Mouse (Mus musculus) adrenal gland (tissue): ENCODE measurements around the gene Pdik1l.

Experiments
- intact Hi-C: fragments of 180-260 bp; cut with DNase I; formaldehyde crosslinking; loops from one replicate; pipeline ENCODE4 v1.15.1; 2025
- long read RNA-seq, 2 experiments: library from polyadenylated mRNA; unstranded; transcript quantifications; one replicate each; pipeline ENCODE4 v2.0.0; 2020; ENCODE audit warnings: borderline replicate concordance in 1 of 2; ENCODE audit not compliant: insufficient replicate concordance in 1 of 2

Gene Pdik1l
- long read RNA-seq, experiment 1, full-length matches to known transcripts: 8 of 8 reads
- long read RNA-seq, experiment 1, partial matches to known transcripts: 0 of 8 reads
- long read RNA-seq, experiment 1, other reads (novel, unspliced or antisense): 0 of 8 reads
- long read RNA-seq, experiment 2, full-length matches to known transcripts: 9 of 11 reads
- long read RNA-seq, experiment 2, partial matches to known transcripts: 0 of 11 reads
- long read RNA-seq, experiment 2, other reads (novel, unspliced or antisense): 2 of 11 reads

DNA sequence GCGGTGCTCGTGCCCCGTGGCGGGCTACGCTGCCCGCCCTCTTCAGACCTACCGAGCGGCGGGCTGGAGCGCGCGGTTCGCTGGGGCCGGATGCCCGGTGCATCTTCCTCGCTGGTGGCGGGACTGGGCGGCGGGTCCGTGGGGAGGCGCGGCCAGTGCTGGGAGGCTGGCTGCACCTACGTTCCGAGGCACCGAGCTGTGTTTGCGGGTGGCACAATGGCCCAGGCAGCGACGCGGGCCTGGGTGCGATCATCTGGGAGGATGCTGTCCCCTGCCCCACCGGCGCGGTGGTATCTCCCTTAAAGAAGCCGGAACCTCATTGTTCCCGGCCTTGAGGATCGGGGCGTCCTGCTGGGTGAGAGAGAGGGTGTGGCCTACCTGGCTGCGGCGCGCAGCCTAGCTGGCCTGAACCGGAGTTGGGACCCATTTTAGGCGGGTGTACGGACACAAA lies at the start of gene Pdik1l:
Gene Pdik1l (minus strand): TSS at position 321 of the 451 bp plus-strand sequence.
- intact Hi-C loops: loop anchor here (5.0 kb wide), 1 partner anchor 40 kb away; the partner anchor contains the start of genes Gm30191 and Zfp593

DNA sequence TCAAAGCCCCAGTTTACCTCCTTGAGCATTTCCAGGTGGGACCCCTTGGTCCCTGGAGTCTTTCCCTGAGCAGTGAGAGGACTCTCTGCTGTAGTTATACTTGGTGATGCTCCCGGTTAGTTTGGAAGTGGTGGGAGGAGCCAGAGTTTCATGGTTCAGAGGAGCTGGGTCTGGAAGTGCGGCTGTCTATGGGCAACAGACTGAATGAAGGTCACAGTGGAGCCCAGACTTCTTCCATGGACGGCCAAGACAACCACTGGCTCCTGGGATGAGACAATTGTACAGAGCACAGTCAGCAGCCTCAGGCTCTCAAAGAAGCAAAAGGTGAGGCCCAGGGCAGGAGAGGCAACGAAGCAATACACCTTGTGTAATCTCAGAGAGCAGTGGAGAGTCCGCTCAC lies 42.6 kb upstream of the Pdik1l start:
- intact Hi-C loops: no loop called here

DNA sequence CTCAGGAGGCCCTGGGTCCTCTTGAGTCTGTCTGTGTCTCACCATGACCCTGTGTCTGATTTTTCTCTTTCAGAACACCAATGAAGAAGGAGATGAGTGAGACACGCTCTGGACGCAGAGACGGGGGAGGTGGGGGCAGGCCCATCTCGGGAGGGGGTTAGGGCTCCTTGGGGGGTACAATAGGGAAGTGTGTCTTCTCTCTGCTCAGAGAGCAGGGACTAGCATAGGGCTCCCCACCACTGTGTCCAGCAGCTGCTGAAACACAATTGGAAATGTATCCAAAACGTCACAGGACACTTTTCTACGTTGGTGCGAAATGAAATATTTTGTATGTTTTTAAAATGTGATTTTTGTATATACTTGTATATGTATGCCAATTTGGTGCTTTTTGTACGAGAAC lies 41.1 kb upstream of the Pdik1l start:
- intact Hi-C loops: no loop called here

DNA sequence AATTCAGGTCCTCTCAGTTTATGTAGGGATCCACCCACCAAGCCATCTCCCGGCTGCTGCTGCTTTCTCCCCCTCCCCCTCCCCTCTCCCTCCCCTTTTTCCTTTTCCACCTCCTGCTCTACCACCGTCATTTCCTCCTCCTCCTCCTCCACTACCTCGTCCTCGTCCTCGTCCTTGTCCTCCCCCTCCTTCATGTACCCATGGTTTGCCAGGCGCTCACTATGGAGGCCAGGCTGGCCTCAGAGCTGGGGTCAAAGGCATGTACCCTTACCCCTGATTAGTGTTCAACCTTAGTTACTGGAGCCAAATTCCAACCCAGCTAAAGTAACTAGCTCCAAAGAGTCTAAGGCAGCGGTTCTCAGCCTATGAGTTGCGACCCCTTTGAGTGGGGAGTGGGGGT lies 40.5 kb upstream of the Pdik1l start:
- intact Hi-C loops: no loop called here

DNA sequence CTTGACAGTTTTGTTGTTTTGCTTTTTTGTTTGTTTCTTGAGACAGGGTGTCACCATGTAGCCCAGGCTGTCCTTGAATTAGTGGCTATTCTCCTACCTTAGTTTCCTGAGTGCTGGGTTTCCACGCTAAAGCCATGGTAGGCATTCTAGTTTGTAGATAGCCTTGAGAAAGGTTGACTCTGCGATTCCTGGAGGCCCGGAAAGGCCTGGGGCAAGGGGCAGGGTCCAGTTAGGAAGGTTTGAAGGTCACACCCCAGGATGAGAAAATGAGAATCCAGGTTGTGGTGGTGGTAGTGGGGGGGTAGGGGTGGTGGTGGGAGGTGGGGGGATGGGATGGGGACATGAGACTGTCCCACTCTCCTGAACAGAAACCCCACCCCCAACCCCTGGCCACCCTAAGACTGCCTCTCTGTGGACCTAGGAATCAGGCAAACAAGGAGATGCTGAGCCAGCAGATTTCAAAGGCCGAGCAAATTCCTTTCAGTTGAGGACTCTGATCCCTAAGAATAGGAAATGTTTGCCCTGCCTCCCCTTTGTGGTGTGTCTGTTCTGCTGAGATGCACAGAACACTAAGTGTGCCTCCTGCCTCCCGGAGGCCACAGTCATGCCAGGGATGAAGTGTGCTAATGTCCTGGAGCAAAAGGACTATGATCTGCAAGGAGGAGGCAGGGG lies 39.3 kb upstream of the Pdik1l start:
- intact Hi-C loops: no loop called here

DNA sequence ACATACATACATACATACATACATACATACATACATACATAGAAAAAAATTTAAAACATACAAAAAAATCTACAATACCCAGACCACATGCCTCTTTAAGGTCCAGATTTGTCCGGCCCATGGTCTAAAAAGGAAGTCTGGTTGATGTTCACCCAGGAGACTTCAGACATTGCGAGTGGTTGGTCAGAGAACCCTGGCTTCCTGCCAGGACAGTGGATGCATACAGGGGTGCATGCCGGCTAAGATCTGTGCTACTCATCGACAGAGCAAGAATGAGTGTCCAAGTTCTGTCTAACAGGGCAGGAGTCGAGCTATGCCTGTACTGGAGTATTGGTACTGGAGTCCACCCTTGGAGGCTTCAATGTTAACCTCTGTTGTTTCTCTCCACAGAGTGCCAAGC lies 37.0 kb upstream of the Pdik1l start:
- intact Hi-C loops: no loop called here

DNA sequence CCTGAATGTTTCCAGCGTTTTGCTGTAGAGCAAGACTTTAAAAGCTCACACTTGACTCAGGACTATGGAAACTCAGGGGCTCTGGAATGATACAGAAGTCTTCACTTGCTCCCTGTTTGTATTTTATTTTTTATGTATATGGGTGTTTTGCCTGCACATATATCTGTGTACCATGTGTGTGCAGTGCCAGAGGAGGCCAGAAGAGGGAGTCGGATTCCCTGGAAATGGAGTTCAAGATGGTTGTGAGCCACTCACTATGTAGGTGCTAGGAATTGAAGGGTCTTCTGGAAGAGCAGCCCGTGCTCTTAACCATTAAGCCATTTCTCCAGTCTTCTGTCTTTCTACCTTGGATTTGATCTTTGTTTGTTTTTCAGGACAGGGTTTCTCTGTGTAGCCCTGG lies 33.8 kb upstream of the Pdik1l start:
- intact Hi-C loops: no loop called here

DNA sequence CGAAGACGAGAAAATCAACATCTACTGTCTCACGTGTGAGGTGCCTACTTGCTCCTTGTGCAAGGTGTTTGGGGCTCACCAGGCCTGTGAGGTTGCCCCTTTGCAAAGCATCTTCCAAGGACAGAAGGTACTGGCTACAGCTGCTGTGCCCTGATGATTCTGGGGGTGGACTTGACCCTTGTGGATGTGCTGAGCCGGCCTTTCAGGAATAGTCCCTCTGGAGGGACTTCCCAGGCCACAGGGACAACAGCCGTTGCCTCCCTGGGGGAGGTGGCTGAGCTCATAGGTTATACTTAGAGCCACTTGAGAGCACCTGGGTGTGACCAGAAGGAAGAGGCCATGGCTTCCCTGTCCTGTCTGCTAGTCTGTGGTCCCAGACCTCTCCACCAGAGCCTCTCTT lies 32.0 kb upstream of the Pdik1l start:
- intact Hi-C loops: no loop called here

DNA sequence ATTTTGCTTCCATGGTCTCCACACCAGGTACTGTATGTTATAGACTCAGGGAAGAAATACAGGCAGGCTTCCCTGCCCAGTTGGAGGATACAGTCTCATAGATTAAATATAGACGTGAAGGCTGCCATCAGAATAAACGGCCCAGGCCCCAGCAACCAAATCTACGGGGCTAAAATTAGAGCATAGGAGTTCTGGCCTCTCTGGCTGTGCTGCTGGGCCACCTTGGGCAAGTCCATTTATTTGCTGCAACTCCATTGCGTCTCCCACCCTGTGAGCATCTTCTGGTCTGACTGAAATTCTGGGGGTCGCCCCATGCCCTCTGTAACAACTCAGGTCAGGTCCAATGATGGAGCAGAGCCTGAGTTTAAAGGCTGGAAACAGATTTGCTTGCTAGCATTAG lies 31.4 kb upstream of the Pdik1l start:
- intact Hi-C loops: no loop called here

DNA sequence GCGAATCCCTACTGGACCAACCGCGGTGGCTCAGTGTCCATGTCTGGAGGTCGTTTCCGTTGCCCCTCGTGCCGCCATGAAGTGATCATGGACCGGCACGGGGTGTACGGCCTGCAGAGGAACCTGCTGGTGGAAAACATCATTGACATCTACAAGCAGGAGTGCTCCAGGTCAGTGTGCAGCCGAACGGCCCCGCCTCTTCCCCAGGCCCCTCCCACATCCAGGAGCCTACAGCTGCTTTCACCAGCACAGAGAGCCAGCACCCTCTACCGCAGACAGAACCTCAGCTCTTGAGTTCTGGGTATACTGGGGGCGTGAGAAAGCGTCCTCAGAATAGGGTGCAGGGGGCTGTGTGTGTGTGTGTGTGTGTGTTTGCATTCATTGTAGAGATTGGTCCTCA lies 28.7 kb upstream of the Pdik1l start:
- intact Hi-C loops: no loop called here

DNA sequence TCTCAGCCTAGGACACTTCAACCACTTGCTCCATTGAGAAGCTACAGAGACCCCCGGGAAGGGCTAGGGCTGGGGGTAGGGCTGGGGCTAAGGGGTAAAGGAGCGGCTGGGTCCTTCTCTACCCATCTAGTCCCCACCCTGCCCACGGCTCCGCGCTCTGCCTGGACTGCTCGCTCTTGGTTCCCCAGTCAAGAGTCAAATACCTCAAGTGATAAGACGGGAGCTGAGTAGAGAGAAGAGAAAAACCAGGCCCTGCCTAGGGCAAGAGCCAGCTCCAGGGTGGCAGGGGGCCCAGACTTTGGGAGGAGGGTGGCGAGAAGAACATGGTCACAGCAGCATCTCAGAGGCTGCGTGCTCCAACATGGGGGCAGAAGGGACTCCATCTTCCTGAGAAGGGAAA lies 27.8 kb upstream of the Pdik1l start:
- intact Hi-C loops: no loop called here

DNA sequence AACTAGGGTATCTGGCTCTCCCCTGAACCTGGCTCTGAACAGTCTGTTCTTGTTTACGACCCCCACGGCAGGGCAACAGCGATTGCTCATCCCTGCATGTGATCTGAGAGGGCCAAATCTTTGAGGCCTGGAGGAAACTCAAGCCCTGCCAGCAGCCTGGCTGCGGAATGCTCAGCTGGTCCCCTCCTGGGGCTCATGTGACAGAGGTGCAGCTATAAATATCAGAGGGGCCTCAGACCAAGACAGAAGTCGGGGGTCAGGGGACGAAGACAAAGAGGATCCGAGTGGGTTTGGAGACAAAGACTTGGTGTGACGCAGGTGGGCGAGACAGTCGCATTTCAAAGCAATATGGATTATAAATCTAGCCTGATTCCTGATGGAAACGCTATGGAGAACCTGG lies 27.2 kb upstream of the Pdik1l start, which contains the start of gene Trim63:
Gene Trim63 (plus strand): TSS at position 245 of the 400 bp plus-strand sequence.
- intact Hi-C loops: loop anchor here (5.0 kb wide), 1 partner anchor 42 kb away; no protein-coding TSS in a partner anchor

DNA sequence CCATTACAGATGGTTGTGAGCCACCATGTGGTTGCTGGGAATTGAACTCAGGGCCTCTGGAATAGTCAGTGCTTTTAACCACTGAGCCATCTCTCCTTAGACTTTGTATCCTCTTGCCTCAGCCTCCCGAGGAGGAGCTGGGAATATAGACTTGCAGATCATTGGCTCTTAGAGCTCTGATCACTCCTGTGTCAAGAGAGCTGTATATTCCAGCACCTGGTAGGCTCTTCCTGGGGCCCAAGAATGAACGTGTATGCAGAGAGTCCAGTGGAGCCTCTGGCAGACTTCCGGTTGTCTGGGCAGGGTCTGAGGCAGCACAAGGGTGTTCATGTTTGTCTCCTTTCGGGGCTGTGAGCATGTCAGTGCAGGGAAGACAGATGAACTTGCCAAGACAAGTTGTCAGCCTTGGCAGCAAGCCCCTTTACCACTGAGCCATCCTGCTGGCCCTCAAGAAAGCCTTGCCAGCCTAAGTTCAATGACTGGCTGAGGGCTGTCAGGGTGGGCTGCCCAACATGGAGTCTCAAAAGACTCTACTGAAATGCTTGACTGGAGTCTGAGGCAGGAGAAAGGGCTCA lies 26.5 kb upstream of the Pdik1l start:
- intact Hi-C loops: loop anchor here (5.0 kb wide), 1 partner anchor 43 kb away; no protein-coding TSS in a partner anchor

DNA sequence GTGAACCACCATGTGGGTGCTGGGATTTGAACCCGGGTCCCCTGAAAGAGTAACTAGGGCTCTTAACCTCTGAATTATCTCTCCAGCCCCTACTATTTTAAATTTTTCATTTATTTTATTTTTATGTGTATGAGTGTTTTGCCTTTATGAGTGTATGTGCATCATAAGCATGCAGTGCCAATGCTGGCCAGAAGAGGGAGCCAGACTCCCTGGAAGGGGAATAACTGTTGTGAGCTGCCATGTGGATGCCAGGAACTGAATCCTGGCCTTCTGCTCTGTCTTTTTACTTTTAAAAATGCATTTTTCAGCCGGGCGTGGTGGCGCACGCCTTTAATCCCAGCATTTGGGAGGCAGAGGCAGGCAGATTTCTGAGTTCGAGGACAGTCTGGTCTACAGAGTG lies 25.2 kb upstream of the Pdik1l start:
- intact Hi-C loops: loop anchor here (5.0 kb wide), 1 partner anchor 44 kb away; no protein-coding TSS in a partner anchor

DNA sequence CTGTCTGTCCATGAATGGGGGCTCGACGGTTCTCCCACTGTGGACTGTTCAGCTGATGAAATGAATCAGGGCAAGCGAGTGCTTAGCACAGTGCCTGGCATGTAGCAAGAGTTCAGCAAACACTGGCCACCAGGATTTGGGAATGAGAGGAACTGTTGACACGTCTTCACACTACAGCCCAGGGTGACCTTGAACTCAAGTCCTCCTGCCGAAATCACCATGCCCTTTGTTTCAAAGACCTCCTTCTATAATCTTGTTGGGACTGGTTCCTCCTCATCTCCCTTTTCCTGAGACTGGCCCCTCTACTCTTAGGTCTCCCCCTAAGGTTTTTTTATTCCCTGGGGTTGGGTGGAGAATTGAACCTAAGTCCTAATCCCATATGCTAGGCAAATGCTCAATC lies 24.6 kb upstream of the Pdik1l start:
- intact Hi-C loops: loop anchor here (5.0 kb wide), 1 partner anchor 45 kb away; no protein-coding TSS in a partner anchor

DNA sequence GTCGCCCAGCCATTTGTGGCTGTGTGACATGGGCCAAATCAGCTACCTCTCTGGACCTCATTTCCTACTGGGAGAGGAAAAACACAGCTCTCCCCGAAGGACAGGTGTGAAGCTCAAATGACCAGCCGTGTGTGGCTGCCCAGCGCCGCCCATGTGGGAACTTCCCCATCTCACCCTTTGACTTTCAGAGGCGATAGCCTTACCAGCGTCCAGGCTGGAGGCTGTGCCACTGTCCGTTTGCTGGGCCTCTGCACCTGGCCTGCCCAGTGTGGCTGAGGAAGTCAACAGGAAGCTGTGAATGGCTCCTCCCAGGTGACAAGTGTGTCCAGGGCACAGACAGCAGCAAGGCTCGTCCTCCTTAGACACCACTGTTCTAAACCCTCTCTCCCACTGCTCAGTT lies 24.1 kb upstream of the Pdik1l start:
- intact Hi-C loops: loop anchor here (5.0 kb wide), 1 partner anchor 46 kb away; no protein-coding TSS in a partner anchor

DNA sequence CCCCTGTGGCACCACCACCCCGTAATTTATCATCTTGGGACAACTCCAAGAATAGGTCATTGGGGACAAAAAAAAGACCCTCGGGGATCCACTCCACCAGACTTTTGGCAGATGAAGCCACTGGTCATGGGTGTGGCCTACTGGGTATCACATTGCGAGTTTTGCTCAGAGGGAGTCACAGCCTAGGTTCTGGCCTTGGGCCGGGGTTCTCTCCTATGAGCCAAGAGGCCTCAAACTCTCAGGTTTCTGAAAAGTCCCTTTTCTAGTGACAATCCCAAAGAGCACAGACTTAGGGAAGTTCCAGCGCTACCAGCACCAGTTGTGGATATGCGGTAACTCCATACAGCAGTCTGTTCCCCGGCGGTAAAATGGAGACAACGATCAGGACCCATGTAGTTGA lies 23.0 kb upstream of the Pdik1l start:
- intact Hi-C loops: loop anchor here (5.0 kb wide), 1 partner anchor 47 kb away; no protein-coding TSS in a partner anchor

DNA sequence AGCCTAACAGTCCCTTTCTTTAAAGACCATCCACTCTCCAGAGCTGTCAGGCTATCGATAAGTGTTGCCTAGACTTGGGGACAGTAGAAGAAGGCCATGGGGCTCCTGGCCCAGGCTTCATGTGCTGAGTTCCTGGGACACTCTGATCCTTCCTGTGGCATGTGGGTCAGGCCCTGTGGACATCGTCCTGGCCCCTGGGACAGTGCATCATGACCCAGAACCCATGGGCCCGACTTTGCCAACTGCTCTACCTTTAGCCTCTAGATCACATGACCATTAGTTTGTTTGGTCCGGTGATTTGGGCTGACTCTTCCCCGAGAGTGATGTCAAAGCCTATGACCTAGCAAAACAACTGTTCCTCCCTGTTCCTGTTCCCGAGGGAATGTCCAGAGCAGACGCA lies 22.4 kb upstream of the Pdik1l start:
- intact Hi-C loops: loop anchor here (5.0 kb wide), 1 partner anchor 47 kb away; no protein-coding TSS in a partner anchor

DNA sequence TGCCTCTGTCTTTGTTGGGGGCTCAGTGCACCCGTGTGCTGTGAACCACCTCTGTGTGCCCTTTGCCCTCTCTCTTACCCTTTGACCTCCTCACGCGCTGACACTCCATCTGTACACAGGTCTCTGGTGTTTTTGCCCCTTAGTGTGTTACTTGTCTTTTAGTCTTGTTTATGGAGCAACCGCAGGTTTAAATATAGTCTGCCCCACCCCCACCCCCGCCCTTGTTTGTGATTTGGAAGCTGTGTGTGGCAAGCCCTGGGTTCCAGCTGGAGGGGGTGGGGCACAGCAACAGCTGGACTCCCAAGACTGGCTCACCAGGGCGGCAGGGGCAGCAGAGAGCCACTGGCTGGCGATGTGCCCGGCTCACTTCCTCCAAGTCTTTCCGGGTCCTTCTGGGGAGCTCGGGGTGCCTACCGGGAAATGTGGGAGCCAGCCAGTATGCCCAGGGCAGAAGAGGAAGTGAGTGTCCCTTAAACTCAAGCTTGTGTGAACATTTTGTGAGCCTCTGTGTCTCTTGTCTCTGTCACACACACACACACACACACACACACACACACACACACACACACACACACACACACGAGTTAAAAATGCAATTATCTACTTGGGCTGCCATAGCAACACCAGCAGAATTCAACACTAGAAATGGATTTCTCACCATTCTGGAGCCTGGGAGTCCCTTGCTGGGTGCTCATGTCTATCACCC lies 19.8 kb upstream of the Pdik1l start:
- intact Hi-C loops: no loop called here

DNA sequence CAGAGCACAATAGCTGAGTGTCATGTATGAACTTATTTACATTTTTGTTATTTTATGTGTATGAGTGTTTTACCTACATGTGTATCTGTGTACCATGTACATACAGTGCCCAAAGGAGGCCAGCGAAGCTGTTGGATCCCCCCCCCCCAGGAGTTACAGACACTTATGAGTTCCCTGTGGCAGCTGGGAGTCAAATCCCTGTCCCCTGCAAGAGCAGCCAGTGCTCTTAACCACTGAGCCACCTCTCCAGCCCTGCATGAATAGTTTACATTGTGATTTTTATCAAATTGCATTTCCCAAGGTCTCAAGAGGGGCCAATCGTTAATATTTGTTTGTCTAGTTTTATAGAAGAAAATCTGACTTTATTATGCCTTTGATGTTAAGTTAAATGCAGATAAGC lies 19.3 kb upstream of the Pdik1l start:
- intact Hi-C loops: no loop called here

DNA sequence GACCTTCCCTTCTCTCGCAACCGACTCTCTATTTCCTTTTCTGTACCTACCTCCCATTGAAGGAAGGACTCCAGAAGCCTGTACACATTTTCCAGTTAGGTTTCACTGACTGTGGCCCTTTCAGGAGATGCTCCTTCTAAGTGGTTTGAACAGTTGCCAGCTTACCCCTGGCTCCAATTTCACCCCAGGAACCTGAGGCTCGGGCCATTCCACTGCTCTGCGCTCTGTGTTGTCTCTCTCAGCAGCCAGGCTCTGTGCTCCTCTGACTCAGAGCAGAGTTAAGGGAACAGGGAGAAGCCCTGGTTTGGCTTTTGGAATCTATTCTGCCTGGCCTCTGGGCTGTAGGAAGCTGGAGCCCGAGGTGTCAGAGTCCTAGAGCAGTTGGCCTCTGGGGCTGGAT lies 14.4 kb upstream of the Pdik1l start:
- intact Hi-C loops: no loop called here
